Mouse (Mus musculus): ENCODE data around the gene Grasp.

Grasp gene

GRCm38 (mm10) chr15:101224006-101224906 is at the start of gene Grasp:
Gene Grasp (plus strand): TSS chr15:101224188.
- peak; percentile 53 for DNase-seq (ENCODE audit: low spot score)

- DNase-seq (ENCODE audit: low spot score) = no peak
These were observed 49.5 kb upstream of the Grasp start for GRCm38 (mm10) chr15:101174294-101175130.

- no peak for DNase-seq (ENCODE audit: low spot score)
These were observed 48.9 kb upstream of the Grasp start for GRCm38 (mm10) chr15:101175131-101175460.

- no peak for DNase-seq (ENCODE audit: low spot score)
These were observed 48.2 kb upstream of the Grasp start for GRCm38 (mm10) chr15:101175613-101176283.

GRCm38 (mm10) chr15:101176284-101176680 is 47.7 kb upstream of the Grasp start:
- DNase-seq (ENCODE audit: low spot score) = no peak

GRCm38 (mm10) chr15:101176795-101177691 is 46.9 kb upstream of the Grasp start:
- DNase-seq (ENCODE audit: low spot score) = no peak

- DNase-seq (ENCODE audit: low spot score) = no peak
These were observed 43.5 kb upstream of the Grasp start for GRCm38 (mm10) chr15:101180363-101181105.

- DNase-seq (ENCODE audit: low spot score) = no peak
These were observed 42.9 kb upstream of the Grasp start for GRCm38 (mm10) chr15:101181106-101181466.

- DNase-seq (ENCODE audit: low spot score) = no peak
These were observed 42.5 kb upstream of the Grasp start for GRCm38 (mm10) chr15:101181500-101181899.

GRCm38 (mm10) chr15:101182676-101183075 is 41.3 kb upstream of the Grasp start:
- DNase-seq (ENCODE audit: low spot score) = no peak

GRCm38 (mm10) chr15:101184300-101184699 is 39.7 kb upstream of the Grasp start:
- DNase-seq (ENCODE audit: low spot score) = no peak

GRCm38 (mm10) chr15:101185549-101185948 is 38.4 kb upstream of the Grasp start:
- DNase-seq (ENCODE audit: low spot score) = no peak

GRCm38 (mm10) chr15:101187907-101188306 is 36.1 kb upstream of the Grasp start:
- no peak for DNase-seq (ENCODE audit: low spot score)

GRCm38 (mm10) chr15:101189981-101190761 is 33.8 kb upstream of the Grasp start:
- no peak for DNase-seq (ENCODE audit: low spot score)

GRCm38 (mm10) chr15:101190762-101191150 is 33.2 kb upstream of the Grasp start:
- no peak for DNase-seq (ENCODE audit: low spot score)

GRCm38 (mm10) chr15:101191459-101192259 is 32.3 kb upstream of the Grasp start:
- no peak for DNase-seq (ENCODE audit: low spot score)

- no peak for DNase-seq (ENCODE audit: low spot score)
These were observed 31.7 kb upstream of the Grasp start for GRCm38 (mm10) chr15:101192260-101192640.

GRCm38 (mm10) chr15:101192651-101193050 is 31.3 kb upstream of the Grasp start:
- no peak for DNase-seq (ENCODE audit: low spot score)

- no peak for DNase-seq (ENCODE audit: low spot score)
These were observed 30.0 kb upstream of the Grasp start for GRCm38 (mm10) chr15:101193971-101194370.
